Mouse (Mus musculus): ENCODE data around the gene Nab1. TPM values are rescaled to one million over a fixed set of nuclear protein-coding genes. Genes with fewer than 3 reads are reported as not detected.

Nab1 gene
- 77.9 TPM for polyA plus RNA-seq (2014; fragmentation: Illumina TruSeq; extraction: RNeasy Lipid Tissue Mini Kit (QIAGEN cat#74804); ENCODE audit: low read depth, low replicate concordance)

GRCm38 (mm10) chr1:52500314-52500981 is at the start of gene Nab1:
TSS of gene Nab1 (minus strand) at chr1:52500679.

Other genes with a start within 250 kb of the Nab1 start
- gene Nemp2, start 130.0 kb upstream of the Nab1 start, polyA plus RNA-seq (2014; fragmentation: Illumina TruSeq; extraction: RNeasy Lipid Tissue Mini Kit (QIAGEN cat#74804); ENCODE audit: low read depth, low replicate concordance): 8.0 TPM
- 171 TPM for gene Mfsd6, start 226.8 kb upstream of the Nab1 start, polyA plus RNA-seq (2014; fragmentation: Illumina TruSeq; extraction: RNeasy Lipid Tissue Mini Kit (QIAGEN cat#74804); ENCODE audit: low read depth, low replicate concordance)

All from sigmoid colon, adult 10 weeks (tissue).